Mouse (Mus musculus) cerebellum, adult 2 months (tissue): ENCODE measurements at regions not wholly inside any gene's neighbourhood (a gene's known extent, or its start where the extent isn't known, plus 50 kb on each side); places are given as distances from the start of the nearest gene placed in this dataset.

ENCODE experiments used
- CTCF ChIP-seq: fragments of 200-500 bp; IDR thresholded peaks from 2 replicates; pipeline ENCODE4 v1.5.1; 2011; ENCODE audit warnings: low read depth, mild to moderate bottlenecking, control low read depth, low read length, moderate library complexity, borderline replicate concordance; ENCODE audit not compliant: insufficient read depth
- POLR2A ChIP-seq: fragments of 200-500 bp; IDR thresholded peaks from 2 replicates; pipeline ENCODE4 v1.6.1; 2011; ENCODE audit warnings: low read length, control low read depth, borderline replicate concordance; ENCODE audit not compliant: insufficient read depth

GRCm38 (mm10) chr7:70109013-70109412 lies 257.5 kb downstream of the Nr2f2 start:
- TF ChIP-seq POLR2A (no peak), CTCF (no peak)
